Mouse (Mus musculus) hindbrain, embryonic 16.5 days (tissue): ENCODE measurements at regions not wholly inside any gene's neighbourhood (a gene's known extent, or its start where the extent isn't known, plus 50 kb on each side); places are given as distances from the start of the nearest gene placed in this dataset.

Experiments used
- ATAC-seq: fragments of 200-750 bp; cut with Nextera tagmentation; 2 replicates; pipeline ENCODE4 v1.8.0; 2017; ENCODE audit warnings: moderate TSS enrichment, moderate library complexity
- H3K27ac ChIP-seq: fragments of 300-500 bp; sonication (generic); 2 replicates; pipeline ENCODE4 v1.5.1; 2014; ENCODE audit warnings: low read depth, mild to moderate bottlenecking, control low read depth, low read length, moderate library complexity
- H3K27me3 ChIP-seq: fragments of 300-500 bp; sonication (generic); replicated peaks from 2 replicates; pipeline ENCODE4 v1.6.1; 2014; ENCODE audit warnings: low read length; ENCODE audit not compliant: control insufficient read depth, insufficient read depth
- H3K36me3 ChIP-seq: fragments of 300-500 bp; sonication (generic); 2 replicates; pipeline ENCODE4 v1.6.1; 2014; ENCODE audit warnings: mild to moderate bottlenecking, low read length, moderate library complexity, mixed read lengths; ENCODE audit not compliant: control insufficient read depth, insufficient read depth
- H3K4me1 ChIP-seq: fragments of 300-500 bp; sonication (generic); 2 replicates; pipeline ENCODE4 v1.6.1; 2014; ENCODE audit warnings: low read depth, low read length; ENCODE audit not compliant: control insufficient read depth, insufficient read depth
- H3K4me2 ChIP-seq: fragments of 300-500 bp; sonication (generic); 2 replicates; pipeline ENCODE4 v1.6.1; 2014; ENCODE audit warnings: mild to moderate bottlenecking, low read length, control low read depth, moderate library complexity
- H3K4me3 ChIP-seq: fragments of 300-500 bp; sonication (generic); 2 replicates; pipeline ENCODE4 v1.5.1; 2014; ENCODE audit warnings: mild to moderate bottlenecking, low read length, control low read depth, moderate library complexity
- H3K9ac ChIP-seq: fragments of 300-500 bp; sonication (generic); 2 replicates; pipeline ENCODE4 v1.6.1; 2014; ENCODE audit warnings: low read depth, mild to moderate bottlenecking, control low read depth, low read length, moderate library complexity
- H3K9me3 ChIP-seq: fragments of 300-500 bp; sonication (generic); 2 replicates; pipeline ENCODE4 v1.6.1; 2014; ENCODE audit warnings: mild to moderate bottlenecking, low read length, moderate library complexity; ENCODE audit not compliant: control insufficient read depth
- WGBS: fragments of 180-500 bp; shearing (Covaris S2); extraction: QIAGEN DNeasy Blood & Tissue Kit; methylation state at CpG from one replicate; pipeline ENCODE4 v1.1.7; 2014; 5-methylcytosine and 5-hydroxymethylcytosine counted together

DNA sequence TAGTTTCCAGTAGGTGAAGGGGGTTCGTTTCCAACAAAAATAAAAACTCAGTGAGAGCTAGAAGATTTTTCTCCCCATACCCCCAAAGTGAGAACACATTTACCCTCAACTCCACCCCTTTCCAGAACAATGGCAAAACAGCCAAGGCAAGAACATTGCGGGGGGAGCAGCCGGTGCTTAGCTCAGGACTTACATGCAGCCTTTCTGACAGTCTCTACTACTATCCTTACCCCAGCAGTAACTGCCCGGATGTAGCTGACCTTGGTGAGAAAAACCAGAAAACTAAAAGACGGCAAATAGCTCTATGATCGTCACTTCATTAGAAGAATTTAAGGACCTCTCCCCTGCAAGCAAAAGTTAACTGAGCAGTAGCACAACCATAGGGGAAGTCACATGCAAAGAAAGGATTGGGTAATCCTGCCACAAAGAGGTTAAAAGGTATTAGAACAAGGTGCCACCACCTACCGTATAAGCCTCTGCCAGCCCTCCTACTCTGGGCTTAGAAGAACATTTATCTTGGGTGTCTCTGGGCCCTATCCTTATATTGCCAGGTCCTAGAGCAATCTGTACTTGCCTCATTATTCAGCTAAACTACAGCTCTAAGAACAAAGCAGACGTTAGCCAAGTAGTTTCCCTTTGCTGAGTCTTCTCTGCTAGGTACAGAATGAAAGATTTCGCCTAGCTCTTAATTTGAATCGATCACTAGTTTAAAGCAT, 119.0 kb downstream of the Psat1 start:
- no peak overlapping the region for H3K4me3 ChIP-seq
- H3K27ac ChIP-seq: no peak overlapping the region
- no peaks in the 10 kb centered on the region for H3K4me1 ChIP-seq
- H3K4me2 ChIP-seq: no peak overlapping the region
- ATAC-seq: no peak
- WGBS: 74% methylated on average over 10 of the region's 10 CpGs
- no peaks in the 10 kb centered on the region for H3K9me3 ChIP-seq
- H3K27me3 ChIP-seq: no peaks in the 10 kb centered on the region
- H3K36me3 ChIP-seq: no peaks in the 10 kb centered on the region
- H3K9ac ChIP-seq: no peak overlapping the region

DNA sequence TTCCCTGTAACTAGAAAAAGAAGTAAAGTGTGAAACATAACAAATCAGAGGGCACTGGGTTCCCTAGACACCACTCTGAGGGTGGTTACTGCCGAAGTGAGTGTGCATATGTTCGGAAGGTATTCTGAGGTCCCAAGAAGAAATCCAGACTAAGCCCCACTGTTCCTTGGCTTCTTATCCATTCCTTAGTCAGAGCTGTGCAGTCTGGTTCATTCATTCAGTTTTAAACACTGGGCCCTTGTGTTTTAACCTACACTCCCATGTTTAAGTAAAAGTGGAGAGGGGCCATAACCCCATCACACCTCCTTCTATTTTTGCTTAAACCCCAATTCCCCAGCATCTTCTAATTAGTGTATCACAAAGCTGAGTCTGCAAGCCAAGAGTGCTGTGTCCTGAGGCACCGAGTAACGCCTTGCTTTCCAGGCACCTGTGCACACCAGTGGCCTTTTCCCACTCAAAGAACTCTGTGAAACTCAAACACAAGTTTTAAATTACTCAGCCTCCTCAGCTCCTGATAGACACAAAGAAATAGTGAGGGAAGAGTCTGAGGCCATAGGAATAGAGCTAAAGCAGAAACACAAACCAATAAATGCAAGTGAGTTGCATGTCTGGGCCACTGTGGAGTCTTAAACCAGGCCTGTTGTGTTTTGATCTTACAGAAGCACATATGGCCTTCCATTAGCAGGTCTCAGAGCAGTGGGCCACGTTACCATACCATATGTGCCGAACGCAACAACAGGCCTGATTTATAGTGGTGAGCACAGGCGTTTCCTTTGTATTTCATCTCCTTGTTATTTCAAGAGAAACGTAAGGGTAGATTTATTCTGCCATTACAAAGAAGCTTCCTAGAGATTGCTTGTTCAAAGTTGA, 119.8 kb downstream of the Psat1 start:
- 69% methylated on average over 9 of the region's 9 CpGs for WGBS
- no peak overlapping the region for H3K4me3 ChIP-seq

GRCm38 (mm10) chr19:15823688-15824371, 123.3 kb downstream of the Psat1 start:
- Histone ChIP-seq H3K27ac (no peak overlapping the region), H3K4me1 (no peaks in the 10 kb centered on the region), H3K4me2 (no peak overlapping the region), H3K36me3 (no peaks in the 10 kb centered on the region), H3K9ac (no peak overlapping the region), H3K27me3 (no peaks in the 10 kb centered on the region), H3K4me3 (no peak overlapping the region), H3K9me3 (no peaks in the 10 kb centered on the region)
- ATAC-seq: no peak
- WGBS: 82% methylated on average over 6 of the region's 6 CpGs

More for the DNA sequence above, 119.8 kb downstream of the Psat1 start:
- no peak for ATAC-seq
- no peak overlapping the region for H3K4me2 ChIP-seq
- H3K27me3 ChIP-seq: no peaks in the 10 kb centered on the region
- H3K9ac ChIP-seq: no peak overlapping the region
- no peaks in the 10 kb centered on the region for H3K36me3 ChIP-seq
- H3K4me1 ChIP-seq: no peaks in the 10 kb centered on the region
- H3K9me3 ChIP-seq: no peaks in the 10 kb centered on the region
- no peak overlapping the region for H3K27ac ChIP-seq

- no peaks in the 10 kb centered on the region for H3K27me3 ChIP-seq
- ATAC-seq: no peak
- no peak overlapping the region for H3K27ac ChIP-seq
- H3K9ac ChIP-seq: no peak overlapping the region
- WGBS: 61% methylated on average over 7 of the region's 7 CpGs
- H3K4me1 ChIP-seq: no peaks in the 10 kb centered on the region
- no peak overlapping the region for H3K4me3 ChIP-seq
- no peaks in the 10 kb centered on the region for H3K36me3 ChIP-seq
- no peaks in the 10 kb centered on the region for H3K9me3 ChIP-seq
- H3K4me2 ChIP-seq: no peak overlapping the region
Observed at GRCm38 (mm10) chr19:15820020-15820419, 127.1 kb downstream of the Psat1 start.

DNA sequence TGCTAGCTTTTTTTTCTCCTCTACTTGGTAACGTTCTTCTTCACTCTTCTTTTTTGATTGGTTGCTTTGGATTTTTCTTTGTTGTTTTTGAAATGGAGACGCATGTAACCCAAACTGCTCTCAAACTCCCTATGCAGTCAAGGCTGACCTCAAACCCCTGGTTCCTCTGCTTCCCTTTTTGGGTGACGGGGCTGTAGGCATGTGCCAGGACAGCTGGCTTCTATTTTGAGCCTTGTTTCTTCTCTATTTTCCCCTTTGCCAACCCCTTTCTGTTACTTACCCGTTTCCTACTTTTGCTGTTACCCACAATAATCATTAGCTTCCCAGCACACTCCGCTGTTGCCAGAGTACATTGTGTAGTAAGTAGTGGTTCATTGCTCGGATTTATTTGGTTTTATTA, 132.0 kb downstream of the Psat1 start:
- Histone ChIP-seq H3K9ac (no peak overlapping the region), H3K9me3 (no peaks in the 10 kb centered on the region), H3K36me3 (no peaks in the 10 kb centered on the region), H3K27me3 (no peaks in the 10 kb centered on the region), H3K4me1 (no peaks in the 10 kb centered on the region), H3K27ac (no peak overlapping the region), H3K4me2 (no peak overlapping the region), H3K4me3 (no peak overlapping the region)
- ATAC-seq: no peak
- WGBS: 78% methylated on average over 6 of the region's 6 CpGs

GRCm38 (mm10) chr19:15809008-15809407, 138.1 kb downstream of the Psat1 start:
- H3K9me3 ChIP-seq: no peaks in the 10 kb centered on the region
- no peak for ATAC-seq
- 90% methylated on average over 5 of the region's 5 CpGs for WGBS
- no peak overlapping the region for H3K27ac ChIP-seq
- no peak overlapping the region for H3K4me3 ChIP-seq
- no peak overlapping the region for H3K9ac ChIP-seq
- H3K36me3 ChIP-seq: no peaks in the 10 kb centered on the region
- H3K27me3 ChIP-seq: no peaks in the 10 kb centered on the region
- no peaks in the 10 kb centered on the region; the same call in 1 of the 2 replicates for H3K4me1 ChIP-seq
- H3K4me2 ChIP-seq: no peak overlapping the region

DNA sequence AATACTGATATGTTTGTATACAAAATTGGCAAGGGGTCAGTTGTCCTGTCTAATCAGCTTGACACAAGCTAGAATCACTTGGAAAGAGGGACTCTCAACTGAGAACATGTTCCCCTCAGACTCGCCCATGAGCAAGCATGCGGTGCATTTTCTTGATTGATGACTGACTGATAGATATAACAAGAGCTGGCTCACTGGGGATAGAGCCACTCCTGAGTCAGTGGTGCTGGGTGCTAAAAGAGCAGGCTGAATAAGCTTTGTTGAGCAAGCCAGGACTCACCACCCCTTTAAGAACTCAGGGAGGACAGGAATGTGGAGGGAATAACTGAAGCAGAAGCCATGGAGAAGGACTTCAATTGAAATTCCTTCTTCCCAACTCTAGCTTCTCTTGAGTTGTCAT, 139.5 kb downstream of the Psat1 start:
- no peaks in the 10 kb centered on the region for H3K27me3 ChIP-seq
- no peak overlapping the region for H3K4me2 ChIP-seq
- no peak overlapping the region for H3K9ac ChIP-seq
- WGBS: 88% methylated on average over 2 of the region's 2 CpGs
- peaks cover 5% of the 10 kb centered on the region for H3K4me1 ChIP-seq
- no peak for ATAC-seq
- no peak overlapping the region for H3K27ac ChIP-seq
- H3K4me3 ChIP-seq: no peak overlapping the region
- no peaks in the 10 kb centered on the region for H3K36me3 ChIP-seq
- H3K9me3 ChIP-seq: no peaks in the 10 kb centered on the region

GRCm38 (mm10) chr19:15803131-15803889, 143.8 kb downstream of the Psat1 start:
- H3K4me2 ChIP-seq: no peak overlapping the region; the same call in 1 of the 2 replicates
- no peaks in the 10 kb centered on the region for H3K27me3 ChIP-seq
- 26% methylated on average over 8 of the region's 8 CpGs for WGBS
- H3K9me3 ChIP-seq: no peaks in the 10 kb centered on the region
- peaks cover 14% of the 10 kb centered on the region for H3K4me1 ChIP-seq
- H3K36me3 ChIP-seq: no peaks in the 10 kb centered on the region
- no peak overlapping the region for H3K4me3 ChIP-seq
- H3K9ac ChIP-seq: no peak overlapping the region
- H3K27ac ChIP-seq: no peak overlapping the region
- no peak for ATAC-seq
